Mouse (Mus musculus): ENCODE results near the gene Vsig10.
"Not testable (repeated sequence)": the region's sequence is repeated elsewhere in the genome, so short reads cannot be mapped to it uniquely, and the experiment has no call there.

The Vsig10 gene

DNA sequence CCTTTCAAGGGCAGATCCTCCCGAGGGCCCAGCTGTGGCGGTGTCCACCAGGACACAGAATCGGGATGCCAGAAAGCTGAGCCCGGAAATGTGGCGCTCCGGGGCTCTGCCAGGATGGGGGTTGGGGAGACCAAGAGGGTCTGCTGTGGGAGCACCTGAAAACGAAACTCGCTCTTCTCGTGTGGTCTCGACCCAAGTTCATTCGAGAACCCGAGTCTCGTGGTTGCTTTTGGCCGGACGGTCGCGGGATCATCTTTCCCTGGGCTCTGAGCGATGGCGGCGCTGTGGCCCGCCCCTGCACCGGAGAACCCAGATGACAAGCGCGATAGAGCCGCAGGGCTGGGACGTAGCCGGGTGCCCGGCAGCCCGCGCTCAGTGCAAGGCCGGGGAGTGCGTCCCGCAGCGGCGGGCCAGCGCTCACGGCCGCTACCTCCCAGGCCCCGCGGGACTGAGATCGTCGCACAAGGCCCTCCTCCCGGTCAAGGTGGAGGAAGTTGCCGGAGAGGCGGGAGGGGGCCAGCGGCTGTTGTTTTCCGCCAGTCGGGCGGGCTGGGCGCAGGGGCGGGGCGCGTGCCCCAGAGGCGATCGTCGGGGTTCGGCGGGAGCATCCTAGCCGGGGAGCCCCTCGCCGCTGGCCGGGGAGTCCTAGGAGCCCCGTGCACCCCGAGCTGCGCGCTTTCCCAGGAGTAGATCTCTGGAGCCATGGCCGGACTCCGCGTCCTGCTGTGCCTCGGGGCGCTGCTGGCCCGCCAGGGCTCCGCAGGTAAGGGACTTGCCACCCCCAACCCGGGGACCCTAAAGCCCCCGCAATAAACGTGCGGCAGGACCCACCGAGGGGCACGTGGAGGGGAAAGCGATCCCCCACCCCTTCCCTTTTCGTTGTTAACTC lies at the start of gene Vsig10:
Gene Vsig10, plus strand, starts transcription at position 343 of the 889 bp plus-strand sequence.
- DNase-seq = peak; percentile 75

GRCm38 (mm10) chr5:117269395-117269794 lies 49.5 kb upstream of the Vsig10 start:
- no peak for DNase-seq

DNA sequence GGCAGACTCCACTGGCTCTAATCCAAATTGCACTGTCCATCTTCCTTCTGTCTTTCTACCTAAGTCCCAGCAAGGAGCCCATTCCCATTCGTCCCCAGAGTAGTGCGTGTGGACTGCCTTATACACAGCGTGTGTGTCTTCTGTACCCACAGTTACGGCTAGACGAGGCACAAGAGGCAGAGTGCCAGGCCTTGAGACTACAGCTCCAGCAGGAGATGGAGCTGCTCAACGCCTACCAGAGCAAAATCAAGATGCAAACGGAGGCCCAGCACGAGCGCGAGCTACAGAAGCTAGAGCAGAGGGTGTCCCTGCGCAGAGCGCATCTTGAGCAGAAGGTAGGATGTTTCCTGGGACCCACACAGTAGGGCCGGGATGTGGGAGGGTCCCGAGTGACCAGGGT lies 46.9 kb upstream of the Vsig10 start:
- no peak for DNase-seq

DNA sequence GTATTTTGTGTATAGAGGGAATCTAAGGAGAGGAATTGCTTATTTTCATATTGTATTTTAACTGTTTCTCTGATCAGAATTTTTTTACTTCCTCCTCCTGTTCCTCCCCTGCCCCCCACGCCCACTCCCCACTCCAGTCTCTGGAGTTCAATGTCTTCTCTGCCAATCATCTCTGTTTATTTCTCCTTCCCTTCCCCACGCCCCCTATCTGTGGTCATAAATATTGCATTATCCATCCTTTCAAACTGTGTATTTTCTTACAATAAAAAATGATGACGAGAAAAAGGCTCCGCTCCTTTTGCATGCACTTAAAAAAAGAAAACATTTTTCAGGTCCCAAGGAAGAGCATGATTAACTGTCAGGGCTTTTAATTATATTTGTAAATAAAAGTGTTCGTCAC lies 44.1 kb upstream of the Vsig10 start:
- DNase-seq = no peak

GRCm38 (mm10) chr5:117277784-117278183 lies 41.1 kb upstream of the Vsig10 start:
- no peak for DNase-seq

GRCm38 (mm10) chr5:117278809-117279668 lies 39.8 kb upstream of the Vsig10 start:
- peak; percentile 65 for DNase-seq

GRCm38 (mm10) chr5:117279669-117280050 lies 39.2 kb upstream of the Vsig10 start:
- no peak for DNase-seq

DNA sequence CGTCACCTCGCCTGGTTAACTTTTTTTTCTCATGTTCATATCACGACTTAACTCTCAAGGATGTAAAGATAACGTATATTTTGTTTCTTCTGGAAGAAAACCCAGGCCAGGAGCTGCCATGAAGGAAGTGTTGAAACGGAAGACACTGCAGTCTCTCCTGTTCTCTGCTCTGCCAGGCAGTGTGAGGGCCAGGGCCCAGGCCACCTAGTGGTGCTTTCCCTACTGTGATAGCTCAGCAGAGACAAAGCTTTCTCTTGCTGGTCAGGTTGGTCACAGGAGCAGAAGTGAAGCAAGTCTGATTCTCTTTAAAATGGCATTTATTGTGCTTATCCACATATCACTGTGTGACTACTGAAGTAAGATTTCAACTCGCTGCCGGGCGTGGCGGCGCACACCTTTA lies 37.3 kb upstream of the Vsig10 start:
- no peak for DNase-seq

DNA sequence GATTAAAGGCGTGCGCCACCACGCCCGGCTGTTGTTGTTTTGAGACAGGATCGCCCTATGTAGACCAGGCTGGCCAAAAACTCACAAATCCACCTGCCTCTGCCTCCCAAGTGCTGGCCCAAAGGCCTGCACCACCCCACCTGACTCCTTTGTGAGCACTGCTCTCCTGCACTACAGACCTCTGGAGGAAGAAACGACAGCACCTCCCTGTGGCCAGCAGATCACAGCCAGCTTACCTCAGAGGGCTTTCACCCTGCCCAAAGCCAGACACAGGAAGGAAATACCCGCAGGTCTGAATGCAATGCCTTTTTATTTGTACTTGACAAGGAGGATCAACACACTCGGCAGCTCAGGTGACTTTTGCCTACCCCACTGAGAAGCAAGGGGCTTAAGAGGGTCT lies 36.5 kb upstream of the Vsig10 start:
- DNase-seq = no peak

- no peak for DNase-seq
Observed at GRCm38 (mm10) chr5:117284029-117284428, 34.9 kb upstream of the Vsig10 start.

DNA sequence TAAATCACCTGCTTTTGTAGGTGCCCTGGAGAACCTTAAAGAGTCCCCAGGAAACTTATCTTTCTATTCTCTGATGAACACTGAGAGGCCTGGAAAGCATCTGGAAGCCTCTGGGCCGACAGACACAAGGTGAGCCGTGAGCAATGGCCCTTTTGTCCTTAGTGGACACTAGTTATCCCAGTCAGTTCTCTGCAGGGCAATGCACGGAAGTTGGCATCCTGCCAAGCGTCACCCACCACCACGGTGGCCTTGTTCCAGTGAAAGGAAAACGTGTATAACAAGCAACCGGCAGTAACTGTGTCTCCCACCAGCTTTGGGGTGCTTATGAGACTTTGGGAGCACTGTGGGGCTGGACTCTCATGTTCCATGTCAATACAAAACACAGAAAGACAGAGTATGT lies 34.2 kb upstream of the Vsig10 start:
- no peak for DNase-seq

DNA sequence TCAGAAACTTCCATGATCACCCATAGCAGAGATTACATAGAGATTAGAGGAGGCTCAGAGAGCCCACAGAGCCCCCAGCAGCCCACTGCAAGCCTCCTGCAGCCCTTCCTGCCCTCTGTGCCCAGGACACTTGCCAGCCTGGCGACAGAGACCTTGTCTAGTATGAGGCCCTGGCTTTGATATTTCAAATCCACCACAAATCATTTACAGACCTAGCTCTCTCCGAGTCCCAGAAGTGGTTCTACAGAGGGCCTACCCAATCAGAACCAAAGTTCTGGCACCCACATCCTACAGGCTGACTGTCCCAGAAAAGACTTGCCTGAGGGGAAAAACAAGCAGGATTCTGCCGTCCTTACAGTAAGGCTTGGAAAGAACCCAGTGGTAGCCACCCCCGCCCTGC lies 33.6 kb upstream of the Vsig10 start:
- no peak for DNase-seq

DNA sequence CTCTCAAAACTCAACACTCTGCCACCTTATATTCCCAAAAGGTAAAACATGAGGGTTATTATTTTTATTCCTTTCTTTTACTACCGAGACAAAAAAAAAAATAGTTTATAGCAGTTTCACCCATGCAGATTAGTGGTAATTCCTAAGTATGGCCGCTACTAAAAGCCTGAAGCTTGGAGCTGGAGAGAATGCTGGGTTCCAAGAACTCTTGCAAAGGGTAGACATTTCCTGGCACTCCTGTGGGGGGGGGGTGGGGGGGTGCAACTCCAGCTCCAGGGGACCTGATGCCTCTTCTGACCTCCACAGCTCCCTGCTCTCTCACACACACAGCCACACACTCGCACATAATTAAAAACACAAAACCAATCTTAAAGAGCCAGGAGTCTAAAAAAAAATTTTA lies 32.6 kb upstream of the Vsig10 start:
- DNase-seq = no peak

DNA sequence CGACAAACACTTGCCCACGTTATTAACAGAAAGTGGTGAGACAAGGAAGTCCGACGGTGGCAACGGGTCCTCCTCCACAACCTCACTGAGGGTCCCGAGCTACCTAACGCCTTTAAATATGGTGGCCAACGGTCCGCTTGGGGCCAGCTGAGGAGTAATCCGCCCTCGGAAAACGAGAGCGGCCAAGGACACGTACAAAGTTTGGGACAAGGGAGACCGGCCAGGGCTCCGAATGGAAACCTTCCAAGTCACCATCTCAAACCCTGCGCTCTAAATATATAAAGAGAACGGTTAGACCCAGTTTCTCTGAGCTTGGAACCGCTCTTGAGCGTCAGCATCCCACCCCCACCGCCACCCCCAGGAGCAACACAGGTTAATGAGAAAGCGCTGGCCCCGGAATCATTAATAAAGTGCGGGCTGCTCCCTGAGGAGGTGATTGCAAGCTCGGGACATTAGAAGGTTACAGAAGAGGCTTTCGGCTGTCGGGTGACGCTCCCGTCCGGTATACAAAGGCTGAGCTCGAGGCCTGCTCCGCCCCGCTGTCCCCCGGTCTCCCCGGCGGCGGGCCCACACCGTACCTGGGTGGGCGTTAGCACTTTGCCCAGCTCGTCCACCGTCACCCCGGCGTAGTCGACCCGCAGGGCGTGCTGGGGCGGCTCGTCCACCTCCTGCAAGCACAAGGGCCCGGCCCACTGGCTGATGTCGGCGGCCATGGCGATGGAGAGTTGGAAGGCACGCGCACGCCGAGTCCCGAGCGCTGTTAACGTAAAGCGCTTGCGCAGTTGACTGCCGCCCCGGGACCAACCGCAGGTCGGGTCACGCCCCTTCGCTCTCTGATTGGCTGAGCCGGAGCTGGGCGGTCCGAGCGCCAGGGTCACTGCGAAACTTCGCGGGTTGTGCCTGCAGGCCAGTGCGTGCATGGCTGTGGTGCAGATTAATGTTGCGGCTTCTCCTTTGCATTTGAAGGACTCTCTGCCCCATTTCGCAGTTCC lies 31.8 kb upstream of the Vsig10 start, which contains the start of gene Pebp1:
Gene Pebp1, minus strand, starts transcription at position 795 of the 992 bp plus-strand sequence.
- peak; percentile 97 for DNase-seq

DNA sequence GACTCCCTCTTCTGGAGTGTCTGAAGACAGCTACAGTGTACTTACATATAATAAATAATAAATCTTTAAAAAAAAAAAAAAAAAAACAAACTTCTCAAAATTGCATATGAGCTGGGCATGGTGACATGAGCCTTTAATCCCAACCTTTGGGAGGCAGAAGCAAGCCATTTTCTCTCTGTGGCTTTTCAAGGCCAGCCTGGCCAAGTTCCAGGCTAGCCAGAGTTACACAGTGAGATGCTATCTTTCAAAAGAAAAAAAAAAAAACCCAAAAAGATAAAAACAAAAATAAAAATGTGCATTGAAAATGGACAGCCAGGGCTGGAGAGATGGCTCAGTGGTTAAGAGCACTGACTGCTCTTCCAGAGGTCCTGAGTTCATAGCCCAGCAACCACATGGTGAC lies 29.2 kb upstream of the Vsig10 start:
- DNase-seq = no peak

DNA sequence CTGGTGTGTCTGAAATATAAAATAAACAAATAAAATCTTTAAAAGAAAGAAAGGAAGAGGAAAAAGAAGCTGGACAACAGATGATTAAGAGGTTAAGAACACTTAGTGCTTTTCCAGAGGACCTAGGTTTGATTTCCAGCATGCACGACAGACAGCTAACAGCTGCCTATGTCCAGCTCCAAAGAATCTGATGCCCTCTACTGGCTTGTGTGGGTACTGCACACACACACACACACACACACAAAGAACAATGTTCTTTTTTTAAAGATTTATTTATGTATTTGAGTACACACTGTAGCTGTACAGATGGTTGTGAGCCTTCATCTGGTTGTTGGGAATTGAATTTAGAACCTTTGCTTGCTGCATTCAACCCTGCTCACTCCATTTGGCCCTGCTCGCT lies 28.8 kb upstream of the Vsig10 start:
- no peak for DNase-seq

DNA sequence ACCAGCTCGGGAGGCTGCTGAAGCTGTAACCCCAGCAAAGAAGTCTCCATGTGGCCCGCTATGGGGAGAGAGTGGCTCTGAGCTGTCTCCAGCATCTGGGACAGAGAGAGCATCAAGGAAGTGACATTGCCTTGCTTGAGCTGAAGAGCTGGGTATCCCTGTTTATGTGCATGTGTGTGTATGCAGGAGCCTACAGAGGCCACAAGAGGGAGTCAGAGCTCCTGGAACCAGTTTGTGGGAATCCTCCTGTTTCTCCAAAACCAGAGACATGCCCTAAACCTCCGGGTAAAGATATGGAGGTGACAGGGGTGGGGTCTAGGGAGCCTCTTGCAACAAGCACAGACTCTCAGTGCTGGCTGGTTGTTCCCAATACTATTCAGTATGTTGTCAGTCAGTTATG lies 27.6 kb upstream of the Vsig10 start:
- DNase-seq = no peak

GRCm38 (mm10) chr5:117292547-117292946 lies 26.3 kb upstream of the Vsig10 start:
- DNase-seq = no peak

DNA sequence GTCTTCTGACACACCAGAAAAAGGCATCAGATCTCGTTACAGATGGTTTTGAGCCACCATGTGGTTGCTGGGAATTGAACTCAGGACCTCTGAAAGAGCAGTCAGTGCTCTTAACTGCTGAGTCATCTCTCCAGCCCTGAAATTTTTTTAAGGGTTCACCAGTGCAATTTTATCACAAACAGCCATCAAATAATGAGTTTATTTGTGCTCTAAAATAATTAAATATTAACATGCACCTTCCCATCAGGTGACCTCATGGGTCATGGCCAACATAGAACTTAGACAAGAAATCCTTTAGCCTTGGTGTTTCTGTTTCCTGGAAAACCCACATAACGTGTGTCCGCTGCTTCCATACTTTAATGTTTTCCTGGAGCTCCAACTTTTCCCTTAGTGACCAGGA lies 25.1 kb upstream of the Vsig10 start:
- DNase-seq = not testable (repeated sequence)

- DNase-seq = no peak
Observed at GRCm38 (mm10) chr5:117295011-117295410, 23.9 kb upstream of the Vsig10 start.

DNA sequence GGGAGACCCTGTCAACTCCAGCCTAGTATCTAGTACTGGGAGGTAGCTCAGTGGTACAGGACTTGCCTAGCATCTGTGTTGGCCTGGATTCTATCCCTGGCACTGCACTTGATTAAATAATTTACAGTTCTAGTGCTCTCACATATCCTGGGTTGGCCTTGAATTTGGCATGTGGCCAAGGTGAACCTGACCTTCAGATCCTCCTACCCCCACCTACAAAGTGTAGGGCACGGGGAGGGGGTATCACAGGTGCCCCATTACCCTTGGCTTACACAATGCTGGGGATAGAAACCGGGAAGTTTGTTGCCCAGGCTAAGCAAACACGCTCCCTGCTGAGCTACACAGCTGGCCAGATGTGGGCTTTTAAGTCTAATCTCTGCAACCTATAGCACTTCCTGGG lies 16.0 kb upstream of the Vsig10 start:
- DNase-seq = no peak

Data from lung, postnatal 14 days (tissue).